Mouse (Mus musculus) mature B cell (primary cell): ENCODE data around the gene Prpf18.

Source experiments
- in situ Hi-C: fragments of 300-500 bp; cut with MboI; formaldehyde crosslinking; loops from 2 replicates; pipeline ENCODE4 v1.14.3; 2019

Gene Prpf18

DNA sequence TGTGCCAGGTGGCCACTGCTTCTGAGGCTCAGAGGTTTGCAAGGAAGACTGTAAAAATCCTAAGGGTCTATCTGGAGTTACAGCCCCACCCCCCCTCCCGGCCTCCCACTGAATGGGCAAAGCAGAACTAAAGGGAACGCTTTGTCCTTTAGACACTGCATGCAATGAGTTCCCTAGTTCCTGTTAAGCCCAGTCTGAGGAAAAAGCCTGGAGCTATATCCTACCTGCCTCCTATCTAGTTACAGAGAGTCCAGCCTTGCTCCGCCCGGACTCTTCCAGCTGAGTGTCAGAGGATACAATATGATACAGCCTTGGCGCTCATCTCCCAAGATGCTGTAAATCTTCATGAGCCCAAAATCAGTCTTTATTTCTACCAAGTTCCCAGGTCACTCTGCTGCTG lies 77.7 kb downstream of the Prpf18 start:
- in situ Hi-C loops, result no loop called here

DNA sequence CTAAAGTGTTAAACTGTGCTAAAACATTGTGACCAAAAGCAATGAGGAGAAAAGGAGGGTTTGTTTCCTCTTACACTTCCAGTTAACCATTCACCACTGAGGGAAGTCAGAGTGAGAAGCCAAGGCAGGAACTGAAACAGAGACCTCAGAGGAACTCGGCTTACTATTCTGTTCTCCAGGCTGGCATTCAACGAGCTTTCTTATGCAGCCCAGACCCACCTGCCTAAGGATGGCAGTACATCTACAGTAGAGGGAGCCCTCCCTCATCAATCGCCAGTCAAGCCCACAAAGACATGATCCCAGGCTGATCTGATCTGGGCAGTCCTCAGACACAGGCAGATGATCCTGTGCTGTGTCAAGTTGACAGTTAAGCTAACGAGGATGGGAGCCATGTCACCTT lies 78.5 kb downstream of the Prpf18 start:
- in situ Hi-C loops, result no loop called here

DNA sequence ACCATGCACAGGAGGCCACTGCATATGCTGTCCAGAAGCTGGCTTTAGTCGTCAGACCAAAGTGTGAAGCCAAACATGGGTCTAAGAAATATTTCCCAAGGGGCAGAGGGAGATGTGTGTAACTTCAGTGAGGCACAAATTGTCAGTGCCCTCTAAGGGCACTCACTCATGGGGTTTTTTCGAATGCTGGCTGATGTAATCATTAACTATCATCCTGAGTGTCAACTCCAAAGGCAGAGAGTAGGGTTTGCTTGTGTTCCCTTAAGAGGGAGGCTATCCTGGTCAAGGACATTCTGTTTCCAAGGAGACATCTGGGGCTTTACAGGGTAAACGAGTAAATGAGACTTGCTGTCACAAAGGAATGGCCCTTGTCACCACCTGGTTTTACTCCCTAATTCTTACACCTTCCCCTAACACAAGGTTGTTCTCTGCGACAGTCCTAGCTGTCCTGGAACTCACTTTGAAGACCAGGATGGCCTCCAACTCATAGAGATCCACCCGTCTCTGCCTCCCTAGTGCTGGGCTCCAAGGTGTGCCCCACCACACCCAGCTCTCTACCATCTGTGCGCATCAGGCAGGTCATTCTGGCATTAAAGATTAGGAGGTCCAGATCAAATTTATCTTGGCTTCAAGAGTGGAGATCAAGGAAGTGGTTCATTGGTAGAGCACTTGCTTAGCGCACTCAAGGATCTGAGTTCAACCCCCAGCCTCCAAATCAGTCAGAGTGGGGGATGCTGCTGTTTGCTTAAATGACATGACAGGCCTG lies 79.2 kb downstream of the Prpf18 start:
- in situ Hi-C loops, result no loop called here
